Mouse (Mus musculus): ENCODE results near the gene Rap2a. TPM values are rescaled to one million over a fixed set of nuclear protein-coding genes. Genes with fewer than 3 reads are reported as not detected.

Gene Rap2a
- total RNA-seq (2021) = 10 to 100 TPM; 22.0 to 23.4 TPM

DNA sequence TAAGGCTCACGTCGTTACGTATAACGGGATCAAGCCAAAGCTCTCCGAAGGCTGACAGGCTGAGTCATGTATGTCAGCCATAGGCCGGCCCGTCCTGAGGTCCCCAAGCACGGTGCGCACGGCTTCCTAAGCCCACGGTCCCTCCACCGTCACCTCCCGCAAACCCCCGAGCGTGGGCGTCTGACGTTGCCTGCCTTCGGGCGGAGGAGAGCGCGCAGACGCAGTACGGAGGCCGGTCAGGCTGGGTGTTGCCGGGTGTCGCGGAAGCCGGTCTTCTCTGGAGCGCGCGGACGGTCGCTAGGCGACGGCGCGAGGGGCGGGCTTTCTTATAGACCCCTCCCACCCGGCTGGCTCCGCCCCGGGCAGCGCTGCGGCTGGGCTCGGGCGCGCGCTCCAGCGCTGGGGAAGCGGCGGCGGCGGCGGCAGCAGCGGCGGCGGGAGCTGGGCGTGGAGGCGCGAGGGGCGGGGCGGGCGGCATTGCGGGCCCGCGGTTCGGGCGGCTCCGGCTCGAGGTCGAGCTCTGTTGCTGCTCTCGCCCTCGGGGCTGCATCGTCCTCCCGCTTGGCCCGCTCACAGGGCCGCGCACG is at the start of gene Rap2a:
Gene Rap2a (plus strand): TSS at position 463 of the 587 bp plus-strand sequence.
- DNase-seq = peak; percentile 96

DNA sequence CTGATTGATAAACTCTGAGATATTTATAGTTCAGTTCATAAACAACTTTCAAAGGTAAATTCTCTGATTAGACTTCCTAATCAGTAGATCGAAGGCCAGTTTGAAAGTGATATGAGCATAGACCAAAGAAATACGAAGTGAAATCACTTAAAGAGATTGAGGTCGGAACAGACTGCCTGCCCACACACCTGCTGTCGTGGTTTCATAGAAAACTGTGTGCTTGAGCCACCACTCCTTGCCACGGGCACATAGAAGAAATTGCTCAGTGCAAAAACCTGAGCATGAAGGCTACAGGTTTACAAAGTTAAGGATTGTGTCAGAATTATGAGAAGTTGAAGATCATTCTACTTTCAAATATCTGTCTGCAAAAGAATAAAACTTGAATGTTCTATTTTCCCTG is 49.7 kb upstream of the Rap2a start:
- DNase-seq = no peak

DNA sequence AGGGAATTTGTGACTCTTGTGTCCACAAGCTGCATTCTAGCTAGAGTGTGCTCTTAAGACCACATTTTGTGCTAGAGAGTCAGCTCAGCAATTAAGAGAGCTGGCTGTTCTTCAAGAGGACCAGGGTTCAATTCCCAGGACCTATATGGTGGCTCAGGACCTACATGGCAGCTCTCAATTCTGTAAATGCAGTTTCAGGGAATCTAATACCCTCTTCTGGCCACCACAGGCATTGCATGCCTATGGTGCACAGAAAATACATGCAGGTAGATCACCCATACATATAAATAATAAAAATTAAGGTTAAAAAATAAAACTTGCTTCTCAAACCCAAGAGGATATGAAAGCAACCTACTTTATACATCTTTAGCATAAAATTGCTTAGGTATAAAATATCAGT is 45.5 kb upstream of the Rap2a start:
- DNase-seq = peak; percentile 24

DNA sequence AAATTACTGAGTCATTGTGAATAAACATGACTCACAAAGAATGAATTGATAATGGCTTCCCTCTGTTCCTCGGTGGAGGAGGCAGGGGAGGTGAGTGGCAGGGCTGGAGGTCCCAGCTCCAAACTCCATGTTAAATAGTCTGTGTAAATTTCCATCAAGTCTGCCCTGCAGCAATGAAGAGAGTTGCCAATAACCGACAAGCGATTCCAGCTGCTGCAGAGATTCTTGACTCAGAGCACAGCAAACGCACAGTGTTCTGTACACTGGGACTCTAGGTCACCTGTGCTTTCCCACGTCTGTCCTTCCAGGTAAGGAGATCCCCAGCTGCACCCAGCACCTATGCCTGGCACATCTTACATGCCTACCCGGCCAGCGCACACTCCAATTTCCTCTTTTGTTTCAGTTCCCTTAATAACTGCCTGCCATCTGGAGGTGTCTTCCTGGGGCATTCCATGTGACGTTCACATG is 44.3 kb upstream of the Rap2a start:
- no peak for DNase-seq

DNA sequence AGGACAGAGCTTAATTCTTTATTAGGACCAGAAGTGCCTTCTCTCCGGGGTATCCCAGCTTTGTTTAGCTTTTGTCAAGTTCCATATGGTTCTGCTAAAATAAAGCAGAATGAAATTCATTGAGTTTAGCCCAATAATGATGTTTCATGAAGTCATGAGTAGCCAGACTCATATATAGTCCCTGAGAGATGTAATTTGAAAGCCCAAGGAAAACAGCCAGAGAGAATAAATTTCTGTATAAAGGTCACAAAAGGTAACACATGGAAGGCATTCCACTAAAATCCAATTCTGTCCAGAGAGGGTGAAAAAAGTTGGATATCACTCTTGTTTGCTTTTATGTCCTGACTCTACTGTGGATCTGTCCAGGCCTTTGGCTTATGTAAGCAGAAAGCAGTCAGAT is 43.4 kb upstream of the Rap2a start:
- no peak for DNase-seq

DNA sequence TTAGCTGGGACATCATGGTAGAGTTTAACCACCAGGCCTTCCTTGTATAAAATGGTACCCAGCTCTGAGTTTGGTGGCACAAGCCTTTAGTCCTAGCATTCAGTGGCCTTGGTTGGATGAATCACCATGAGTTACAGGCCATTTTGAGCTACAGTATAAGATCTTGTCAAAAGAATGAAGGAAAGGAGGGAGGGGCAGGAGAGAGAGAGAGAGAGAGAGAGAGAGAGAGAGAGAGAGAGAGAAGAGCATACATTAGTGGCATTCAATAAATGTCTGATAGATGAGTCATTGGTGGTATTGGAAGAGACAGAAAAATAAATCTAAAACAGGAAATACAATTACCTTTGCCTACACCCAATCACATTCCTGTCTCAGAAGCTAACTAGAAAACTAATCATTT is 37.5 kb upstream of the Rap2a start:
- no peak for DNase-seq

DNA sequence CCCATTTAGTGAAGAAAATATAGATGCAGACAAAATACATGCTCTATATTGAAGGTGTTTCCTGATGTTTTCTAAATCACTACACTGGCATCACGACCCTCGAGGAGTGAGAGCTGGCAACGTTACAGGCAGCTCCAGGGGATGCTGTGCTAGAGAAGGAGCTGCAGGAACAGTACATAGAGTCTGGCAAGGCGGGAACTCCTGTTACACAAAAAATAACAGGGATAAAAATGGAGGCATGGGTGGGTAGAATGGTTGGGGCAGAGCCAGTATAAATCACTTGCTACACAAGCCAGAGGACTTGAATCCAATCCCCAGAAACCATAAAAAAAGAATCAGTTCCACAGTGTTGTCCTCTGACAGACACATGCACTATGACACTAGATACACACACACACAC is 37.0 kb upstream of the Rap2a start:
- no peak for DNase-seq

DNA sequence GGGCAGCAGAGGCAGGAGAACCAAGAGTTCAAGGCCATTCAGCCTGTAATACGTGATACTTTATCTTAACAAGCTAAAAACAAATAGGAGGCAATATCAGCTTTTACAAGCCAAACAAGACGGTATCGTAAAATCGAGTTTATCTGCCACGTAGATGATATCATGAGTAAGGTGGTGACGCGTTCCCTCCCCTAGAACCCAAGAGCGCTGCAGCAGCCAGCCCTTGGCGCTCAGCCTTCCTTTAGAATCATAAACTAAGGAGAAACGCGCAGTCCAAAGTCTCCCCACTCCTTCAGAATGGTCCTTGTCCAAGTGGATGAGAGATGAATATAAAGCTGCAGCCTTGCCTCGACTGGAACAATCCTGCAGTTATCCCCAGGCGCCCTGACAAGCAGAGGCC is 36.4 kb upstream of the Rap2a start:
- no peak for DNase-seq

DNA sequence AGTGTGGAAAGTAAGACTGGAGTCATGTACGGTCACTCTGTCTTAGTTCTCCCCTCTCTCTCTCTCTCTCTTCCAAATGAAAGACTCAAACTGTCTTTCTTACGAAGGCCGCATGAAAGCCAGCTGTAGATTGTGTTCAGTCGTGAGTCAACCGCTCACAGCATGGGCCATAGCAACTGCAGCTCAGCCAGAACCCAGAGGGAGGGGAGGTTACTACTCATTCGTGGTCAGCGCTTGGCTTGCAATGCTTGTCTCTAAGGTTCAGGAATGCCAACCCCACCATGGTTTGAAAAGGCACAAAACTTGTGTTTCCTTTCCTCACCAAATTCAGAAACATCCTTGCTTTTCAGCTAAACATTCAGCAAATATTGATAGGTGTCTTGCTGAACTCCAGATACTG is 24.0 kb upstream of the Rap2a start:
- DNase-seq = no peak

DNA sequence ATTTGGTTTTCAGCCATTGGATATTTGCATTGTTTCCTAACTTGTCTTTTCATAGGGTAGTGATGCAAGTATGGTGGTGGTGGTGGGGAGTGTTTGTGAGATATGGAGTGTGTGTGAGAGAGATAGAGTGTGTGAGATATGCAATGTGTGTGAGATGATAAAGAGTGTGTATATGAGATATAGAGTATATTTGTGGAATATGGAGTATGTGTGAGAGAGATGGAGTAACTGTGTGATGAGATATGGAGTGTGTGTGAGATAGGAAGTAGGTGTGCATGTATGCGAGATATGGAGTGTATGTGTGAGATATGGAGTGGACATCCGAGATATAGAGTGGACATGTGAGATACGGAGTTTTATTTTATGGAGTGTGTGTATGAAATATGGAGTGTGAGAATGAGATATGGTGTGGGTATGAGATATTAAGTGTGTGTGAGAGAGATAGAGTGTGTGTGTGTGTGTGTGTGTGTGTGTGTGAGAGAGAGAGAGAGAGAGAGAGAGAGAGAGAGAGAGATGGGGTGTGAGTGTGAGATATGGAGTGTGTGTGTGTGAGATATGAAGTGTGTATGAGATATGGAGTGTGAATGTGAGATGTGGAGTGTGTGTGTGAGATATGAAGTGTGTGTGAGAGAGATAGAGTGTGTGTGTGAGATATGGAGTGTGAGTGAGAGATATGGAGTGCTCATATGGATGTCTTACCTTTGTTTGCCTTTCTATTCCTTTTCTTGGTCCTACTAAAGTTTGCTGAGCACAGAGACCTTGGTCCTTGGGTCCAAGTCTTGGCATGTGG is 14.1 kb upstream of the Rap2a start:
- DNase-seq = no peak

DNA sequence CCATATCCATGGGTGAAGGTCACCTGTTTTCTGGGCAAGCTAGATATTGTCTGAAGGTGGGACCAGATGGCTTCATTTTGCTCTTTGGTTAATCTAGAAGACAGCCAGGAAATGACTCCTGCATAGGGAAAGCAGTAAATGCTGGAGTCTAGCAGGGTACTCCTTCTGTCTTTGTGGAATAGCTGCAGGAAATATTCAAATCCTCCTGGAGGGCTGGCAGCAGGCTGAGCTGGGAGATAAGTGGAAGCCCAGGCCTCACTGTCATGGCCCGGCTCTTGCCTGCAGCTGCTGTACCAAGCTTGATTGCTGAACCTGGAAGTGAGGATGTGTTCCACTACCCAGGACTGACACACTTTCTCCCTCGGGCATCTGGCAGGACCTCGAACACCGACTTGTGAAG is 11.4 kb upstream of the Rap2a start:
- DNase-seq = no peak

DNA sequence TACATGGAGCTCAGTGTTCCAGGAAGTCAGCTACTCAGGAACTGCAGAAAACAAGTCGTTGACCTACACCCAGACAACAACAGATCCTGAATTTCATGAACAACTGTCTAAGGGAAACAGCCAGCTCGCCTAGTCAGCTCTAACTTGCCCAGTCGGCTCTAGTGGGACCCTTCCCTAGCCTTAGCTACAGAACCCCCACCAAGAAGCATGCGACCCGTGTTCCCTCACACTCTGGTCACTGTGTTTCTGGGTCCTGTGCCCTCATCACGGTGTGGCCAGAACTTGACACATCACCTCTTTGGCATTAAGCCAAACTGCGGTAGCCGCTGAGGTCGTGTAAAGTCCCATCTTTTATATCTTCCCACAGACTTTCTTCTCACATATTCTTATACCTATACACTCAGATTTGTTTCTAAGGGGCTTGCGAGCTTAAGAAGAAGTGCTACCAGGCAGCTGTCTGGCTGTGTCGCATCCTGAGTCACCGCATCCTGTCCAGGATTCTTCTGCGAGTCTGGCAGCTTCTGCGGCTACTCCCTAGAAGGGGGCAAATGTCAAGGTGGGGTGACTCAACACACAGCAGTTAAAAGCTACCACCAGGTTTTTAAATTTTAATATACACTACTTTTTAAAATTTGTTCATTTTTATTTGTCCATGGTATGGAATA is 9.0 kb upstream of the Rap2a start:
- DNase-seq = no peak

DNA sequence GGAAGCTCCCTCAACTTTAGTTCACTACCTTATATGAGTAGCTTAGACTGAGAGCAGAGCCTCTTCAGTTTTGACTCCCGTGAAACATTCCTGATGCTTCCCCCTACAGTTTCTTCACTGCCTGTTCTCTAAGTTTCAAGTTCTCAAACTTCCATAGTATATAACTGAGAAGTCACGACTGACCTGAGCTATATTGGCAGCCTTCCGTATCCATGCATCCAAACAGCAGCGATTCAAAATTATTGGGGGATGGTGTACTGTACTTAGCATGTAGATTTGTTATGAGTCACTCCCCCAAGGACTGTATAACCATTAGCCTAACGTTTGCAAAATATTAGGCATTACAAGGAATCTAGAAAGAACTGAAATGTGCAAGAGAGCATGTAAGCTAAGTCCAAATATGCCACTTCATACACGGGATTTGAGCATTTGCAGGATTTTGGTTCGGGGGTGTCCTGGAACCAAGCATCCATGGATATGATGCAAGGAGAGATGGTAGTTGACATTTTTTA is 2.0 kb upstream of the Rap2a start:
- DNase-seq = no peak

DNA sequence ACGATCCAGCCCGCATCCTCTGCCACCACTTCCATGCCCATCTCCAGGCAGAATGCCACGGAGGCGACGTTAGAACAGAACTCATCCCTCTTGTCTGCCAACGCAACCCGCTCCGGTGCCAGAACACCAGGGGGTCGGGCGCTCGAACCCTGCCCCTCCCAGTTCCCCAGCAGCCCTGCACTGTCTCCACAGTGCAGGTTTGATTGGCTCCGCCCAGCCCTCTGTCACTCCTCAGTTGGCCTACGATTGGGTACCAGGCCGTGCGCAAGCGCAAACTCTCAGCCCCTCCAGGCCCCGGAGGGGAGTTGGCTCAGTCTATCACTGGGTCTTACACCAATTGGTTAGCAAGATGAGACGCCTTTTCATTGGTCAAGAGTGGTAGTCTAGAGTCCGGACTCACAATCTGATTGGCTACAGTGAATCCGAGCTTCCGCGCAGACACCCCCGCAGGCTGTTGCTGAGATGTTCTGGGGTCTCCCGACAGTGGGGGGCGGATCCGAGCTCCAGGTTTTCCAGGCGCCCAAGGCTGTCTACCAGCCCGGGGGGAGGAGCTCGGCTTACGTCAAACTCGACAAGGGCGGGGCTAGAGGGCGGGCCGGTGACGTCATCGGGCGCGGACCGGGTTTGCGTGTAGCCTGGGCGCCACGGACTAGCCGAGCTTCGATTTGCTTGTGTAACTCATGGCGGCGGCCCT is 809 bp upstream of the Rap2a start:
- DNase-seq = peak; percentile 99

DNA sequence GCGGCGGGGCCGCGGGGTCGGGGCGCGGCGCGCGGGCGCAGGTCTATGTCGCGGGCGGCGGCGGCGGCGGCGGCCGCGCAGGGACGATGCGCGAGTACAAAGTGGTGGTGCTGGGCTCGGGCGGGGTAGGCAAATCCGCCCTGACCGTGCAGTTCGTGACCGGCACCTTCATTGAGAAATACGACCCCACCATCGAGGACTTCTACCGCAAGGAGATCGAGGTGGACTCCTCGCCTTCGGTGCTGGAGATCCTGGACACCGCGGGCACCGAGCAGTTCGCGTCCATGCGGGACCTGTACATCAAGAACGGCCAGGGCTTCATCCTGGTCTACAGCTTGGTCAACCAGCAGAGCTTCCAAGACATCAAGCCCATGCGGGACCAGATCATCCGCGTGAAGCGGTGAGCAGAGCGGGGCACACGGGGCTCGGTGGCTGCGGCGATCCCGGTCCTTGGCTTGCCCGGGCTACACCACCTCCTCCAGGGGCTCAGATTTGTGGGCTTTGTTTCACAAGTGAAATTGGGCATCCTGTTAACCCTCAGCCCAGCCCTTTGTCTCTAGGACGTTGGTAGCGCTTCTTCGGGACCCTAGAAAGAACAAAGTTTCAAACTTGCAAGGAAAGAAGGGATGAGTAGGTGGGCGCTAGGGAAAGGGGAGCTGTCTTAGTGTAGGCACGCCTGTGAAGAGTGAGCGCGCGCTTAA is 547 bp downstream of the Rap2a start:
- no peak for DNase-seq

DNA sequence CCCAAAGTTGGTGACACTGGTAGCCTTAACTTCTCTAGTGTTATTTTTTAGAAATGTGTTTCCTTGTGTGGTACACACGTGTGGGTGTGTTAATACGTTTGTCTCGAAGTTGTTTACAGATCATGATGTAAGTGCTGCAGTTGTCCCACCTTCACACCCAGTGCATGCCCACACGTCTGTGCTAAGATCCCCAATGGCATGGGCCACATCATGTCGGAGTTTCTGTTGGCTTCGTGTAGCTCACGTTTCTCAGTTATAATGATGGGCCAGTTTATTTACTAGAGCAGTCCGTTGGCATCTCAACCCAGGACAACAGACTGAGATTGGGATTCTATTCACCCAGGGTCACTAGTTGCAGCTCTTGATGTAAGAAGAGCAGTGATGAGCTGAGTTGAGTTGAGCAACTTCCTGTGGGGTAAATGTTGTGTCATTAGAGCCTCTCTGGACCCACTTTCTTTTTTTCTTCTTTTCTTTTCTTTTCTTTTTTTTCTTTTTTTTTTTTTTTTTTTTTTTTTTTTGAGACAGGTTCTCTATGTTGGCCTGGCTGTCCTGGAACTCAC is 2.2 kb downstream of the Rap2a start:
- DNase-seq = no peak

DNA sequence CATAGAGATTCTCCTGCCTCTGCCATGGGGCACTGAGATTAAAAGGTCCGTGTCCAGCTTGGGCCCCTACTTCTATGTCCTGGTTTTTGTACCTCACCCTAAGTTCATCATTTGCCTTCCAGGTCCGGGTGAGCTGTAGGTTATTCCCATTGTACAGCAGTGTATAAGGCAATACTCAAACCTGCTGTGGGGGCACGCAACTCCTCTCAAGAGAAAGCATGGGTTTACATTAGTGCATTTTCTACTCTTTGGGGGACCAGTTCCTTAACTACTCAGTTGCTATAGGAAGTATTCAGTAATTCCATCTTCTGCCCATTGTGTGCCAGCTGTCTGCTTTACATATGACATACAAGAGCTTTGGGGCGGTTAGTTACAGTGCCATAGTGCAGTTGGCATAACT is 2.7 kb downstream of the Rap2a start:
- no peak for DNase-seq

DNA sequence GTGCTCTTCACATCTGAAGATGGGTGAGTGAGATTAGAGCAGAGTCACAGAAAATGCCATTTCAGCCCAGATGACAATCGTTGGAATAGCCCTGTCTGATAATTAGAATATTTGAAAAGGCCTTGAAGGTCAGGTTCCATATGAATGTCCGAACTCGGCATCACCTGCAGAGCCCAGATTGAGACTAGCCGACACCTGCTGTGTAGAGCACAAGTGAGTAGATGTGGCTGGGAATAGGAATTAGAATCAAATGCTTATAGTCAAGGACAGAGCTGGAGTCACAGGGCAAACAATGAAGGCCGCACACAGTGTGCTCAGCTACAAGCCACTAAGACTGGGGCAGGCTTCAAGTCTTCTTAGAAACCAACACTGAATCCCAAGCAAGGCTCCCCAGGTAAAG is 6.3 kb downstream of the Rap2a start:
- DNase-seq = no peak

DNA sequence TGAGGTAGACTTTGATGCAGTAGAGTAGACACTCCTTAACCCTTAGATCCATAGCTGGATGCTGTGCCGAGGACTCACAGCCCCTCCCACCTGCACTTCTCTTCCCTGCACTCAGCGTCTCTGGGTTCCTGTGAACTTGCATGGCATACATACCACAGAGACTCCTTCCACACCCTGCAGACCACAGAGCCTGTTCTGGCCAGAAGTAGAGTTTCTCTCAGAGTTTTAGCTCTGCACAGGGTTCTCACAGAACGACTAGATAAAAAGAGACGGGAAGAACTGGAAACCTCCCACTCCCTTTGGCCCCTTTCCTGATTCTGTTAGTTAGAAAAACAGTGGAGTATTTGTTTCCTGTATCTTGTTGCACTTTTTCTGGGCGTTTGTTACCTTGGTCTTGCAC is 18.0 kb downstream of the Rap2a start:
- DNase-seq = no peak

DNA sequence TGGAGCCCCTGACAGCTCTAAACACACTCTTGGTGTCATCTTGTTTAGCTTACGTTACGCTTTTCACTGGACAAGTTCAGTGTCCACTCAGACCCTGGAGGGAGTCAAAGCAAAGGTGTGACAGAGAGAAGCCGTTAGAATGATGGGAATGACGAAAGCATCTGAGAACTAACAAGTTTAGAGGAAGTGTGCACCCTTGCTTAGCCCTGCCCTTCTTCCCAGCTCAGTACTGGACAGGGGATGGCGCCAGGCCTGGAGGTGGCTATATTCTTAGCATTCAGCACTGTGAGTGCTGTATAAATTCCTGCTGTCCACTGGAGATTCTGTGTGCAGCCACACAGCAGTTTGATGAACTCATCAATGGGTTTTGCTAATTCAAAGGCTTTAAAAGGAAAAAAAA is 18.6 kb downstream of the Rap2a start:
- no peak for DNase-seq

DNA sequence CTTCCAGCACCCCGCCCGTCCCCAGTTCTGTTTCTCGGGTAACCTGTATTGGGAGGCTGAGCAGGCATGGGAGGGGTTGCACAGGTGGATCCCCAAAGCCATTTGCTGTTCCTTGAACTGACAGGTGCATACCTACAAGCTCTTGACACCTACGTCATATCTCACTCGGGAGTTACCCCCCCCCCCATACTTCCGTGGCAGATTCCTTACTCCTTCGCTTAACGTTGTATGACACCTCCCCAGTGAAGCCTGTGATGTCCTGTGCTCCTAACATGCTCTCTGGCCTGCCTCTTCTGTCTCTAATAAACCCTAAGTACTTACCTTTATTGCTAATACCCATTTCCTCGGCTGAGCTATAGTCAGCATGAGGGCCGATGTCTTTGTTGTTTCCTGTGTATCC is 20.9 kb downstream of the Rap2a start:
- DNase-seq = no peak

DNA sequence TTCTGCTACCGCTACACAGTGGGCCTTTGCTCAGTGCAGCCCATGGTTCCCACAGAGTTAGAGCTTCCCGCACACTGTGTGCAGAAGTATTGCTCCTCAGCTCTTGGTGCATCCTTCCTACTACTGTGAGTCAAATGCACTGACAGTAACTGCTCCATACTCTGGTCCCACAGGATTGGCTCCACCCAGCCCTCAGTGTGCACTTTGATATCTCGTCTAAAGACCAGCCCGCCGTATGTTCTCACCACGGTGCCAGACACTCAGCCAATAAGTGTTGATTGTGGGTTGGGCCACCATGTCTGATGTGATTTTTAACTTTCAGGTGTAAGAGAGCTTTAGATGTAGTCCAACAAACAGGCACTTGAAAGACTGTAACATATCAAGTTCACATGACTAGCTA is 21.4 kb downstream of the Rap2a start:
- no peak for DNase-seq
